Mouse (Mus musculus) heart, embryonic 10.5 days (tissue): ENCODE measurements at regions not wholly inside any gene's neighbourhood (a gene's known extent, or its start where the extent isn't known, plus 50 kb on each side); places are given as distances from the start of the nearest gene placed in this dataset.

Experiments
- DNase-seq: peaks from one replicate; pipeline ENCODE4 v3.0.0-alpha.2; 2017; ENCODE audit warnings: low spot score
- H3K27ac ChIP-seq: fragments of 300-500 bp; sonication (generic); 2 replicates; pipeline ENCODE4 v1.5.1; 2016; ENCODE audit warnings: mild to moderate bottlenecking
- H3K27me3 ChIP-seq: fragments of 300-500 bp; sonication (generic); 2 replicates; pipeline ENCODE4 v1.6.1; 2016; ENCODE audit warnings: mild to moderate bottlenecking; ENCODE audit not compliant: poor library complexity, insufficient read depth, severe bottlenecking
- H3K36me3 ChIP-seq: fragments of 300-500 bp; sonication (generic); 2 replicates; pipeline ENCODE4 v1.6.1; 2016; ENCODE audit warnings: mild to moderate bottlenecking, moderate library complexity
- H3K4me1 ChIP-seq: fragments of 300-500 bp; sonication (generic); 2 replicates; pipeline ENCODE4 v1.6.1; 2016; ENCODE audit warnings: mild to moderate bottlenecking
- H3K4me3 ChIP-seq: fragments of 300-500 bp; sonication (generic); 2 replicates; pipeline ENCODE4 v1.5.1; 2016; ENCODE audit warnings: mild to moderate bottlenecking, moderate library complexity
- H3K9me3 ChIP-seq: fragments of 300-500 bp; sonication (generic); 2 replicates; pipeline ENCODE4 v1.6.1; 2016; ENCODE audit warnings: mild to moderate bottlenecking, moderate library complexity
- WGBS: fragments of 180-500 bp; shearing (Covaris S2); methylation state at CpG from one replicate; pipeline ENCODE4 v1.1.7; 2016; 5-methylcytosine and 5-hydroxymethylcytosine counted together

GRCm38 (mm10) chr6:133904501-133904900 lies 50.9 kb upstream of the Kap start:
- no peak overlapping the region for H3K4me3 ChIP-seq
- no peaks in the 10 kb centered on the region for H3K36me3 ChIP-seq
- no peaks in the 10 kb centered on the region for H3K4me1 ChIP-seq
- WGBS, result 32% methylated on average over 5 of the region's 5 CpGs
- H3K27ac ChIP-seq, result no peak overlapping the region
- H3K27me3 ChIP-seq, result no peaks in the 10 kb centered on the region
- H3K9me3 ChIP-seq, result no peaks in the 10 kb centered on the region
- DNase-seq, result no peak

GRCm38 (mm10) chr6:133934667-133935066 lies 81.1 kb upstream of the Kap start:
- no peak for DNase-seq
- H3K9me3 ChIP-seq, result no peaks in the 10 kb centered on the region
- no peaks in the 10 kb centered on the region for H3K4me1 ChIP-seq
- H3K27ac ChIP-seq, result no peak overlapping the region
- H3K4me3 ChIP-seq, result no peak overlapping the region
- WGBS, result 88% methylated on average over 7 of the region's 7 CpGs
- no peaks in the 10 kb centered on the region for H3K36me3 ChIP-seq
- no peaks in the 10 kb centered on the region for H3K27me3 ChIP-seq

GRCm38 (mm10) chr6:133935671-133936070 lies 82.1 kb upstream of the Kap start:
- no peak overlapping the region for H3K27ac ChIP-seq
- no peaks in the 10 kb centered on the region for H3K36me3 ChIP-seq
- H3K27me3 ChIP-seq, result no peaks in the 10 kb centered on the region
- no peaks in the 10 kb centered on the region for H3K4me1 ChIP-seq
- 85% methylated on average over 2 of the region's 2 CpGs for WGBS
- H3K4me3 ChIP-seq, result no peak overlapping the region
- no peak for DNase-seq
- H3K9me3 ChIP-seq, result no peaks in the 10 kb centered on the region

GRCm38 (mm10) chr6:133959902-133960634 lies 75.4 kb upstream of the Etv6 start:
- no peaks in the 10 kb centered on the region for H3K4me1 ChIP-seq
- DNase-seq, result peak; percentile 45
- no peak overlapping the region for H3K4me3 ChIP-seq
- no peaks in the 10 kb centered on the region for H3K27me3 ChIP-seq
- 80% methylated on average over 11 of the region's 11 CpGs for WGBS
- no peak overlapping the region for H3K27ac ChIP-seq
- H3K9me3 ChIP-seq, result no peaks in the 10 kb centered on the region
- no peaks in the 10 kb centered on the region for H3K36me3 ChIP-seq

- no peaks in the 10 kb centered on the region for H3K4me1 ChIP-seq
- DNase-seq, result peak; percentile 65
- no peaks in the 10 kb centered on the region for H3K36me3 ChIP-seq
- no peak overlapping the region for H3K4me3 ChIP-seq
- WGBS, result 19% methylated on average over 7 of the region's 7 CpGs
- no peaks in the 10 kb centered on the region for H3K27me3 ChIP-seq
- H3K27ac ChIP-seq, result no peak overlapping the region
- H3K9me3 ChIP-seq, result no peaks in the 10 kb centered on the region
These were observed 74.8 kb upstream of the Etv6 start for GRCm38 (mm10) chr6:133960713-133961112.

- DNase-seq, result peak; percentile 11
- WGBS, result 83% methylated on average over 5 of the region's 5 CpGs
- no peaks in the 10 kb centered on the region for H3K4me1 ChIP-seq
These were observed 72.9 kb upstream of the Etv6 start for GRCm38 (mm10) chr6:133962641-133963040.

GRCm38 (mm10) chr6:133963264-133963663 lies 72.2 kb upstream of the Etv6 start:
- 86% methylated on average over 6 of the region's 6 CpGs for WGBS
- peak; percentile 16 for DNase-seq

More at GRCm38 (mm10) chr6:133962641-133963040, 72.9 kb upstream of the Etv6 start:
- no peaks in the 10 kb centered on the region for H3K27me3 ChIP-seq
- no peak overlapping the region for H3K27ac ChIP-seq
- H3K9me3 ChIP-seq, result no peaks in the 10 kb centered on the region
- no peaks in the 10 kb centered on the region for H3K36me3 ChIP-seq
- no peak overlapping the region for H3K4me3 ChIP-seq

GRCm38 (mm10) chr6:133967286-133967685 lies 68.2 kb upstream of the Etv6 start:
- Histone ChIP-seq H3K27me3 (no peaks in the 10 kb centered on the region), H3K36me3 (no peaks in the 10 kb centered on the region), H3K4me3 (no peak overlapping the region), H3K27ac (no peak overlapping the region), H3K9me3 (no peaks in the 10 kb centered on the region), H3K4me1 (no peaks in the 10 kb centered on the region)
- DNase-seq, result no peak
- 82% methylated on average over 3 of the region's 3 CpGs for WGBS

More at GRCm38 (mm10) chr6:133963264-133963663, 72.2 kb upstream of the Etv6 start:
- Histone ChIP-seq H3K27me3 (no peaks in the 10 kb centered on the region), H3K4me3 (no peak overlapping the region), H3K4me1 (no peaks in the 10 kb centered on the region), H3K9me3 (no peaks in the 10 kb centered on the region), H3K27ac (no peak overlapping the region), H3K36me3 (no peaks in the 10 kb centered on the region)

- Histone ChIP-seq H3K27me3 (no peaks in the 10 kb centered on the region), H3K36me3 (no peaks in the 10 kb centered on the region), H3K9me3 (no peaks in the 10 kb centered on the region), H3K4me1 (no peaks in the 10 kb centered on the region), H3K27ac (no peak overlapping the region), H3K4me3 (no peak overlapping the region)
- WGBS, result 73% methylated on average over 6 of the region's 6 CpGs
- peak; percentile 69 for DNase-seq
These were observed 63.3 kb upstream of the Etv6 start for GRCm38 (mm10) chr6:133972054-133972705.

- no peaks in the 10 kb centered on the region for H3K4me1 ChIP-seq
- H3K36me3 ChIP-seq, result no peaks in the 10 kb centered on the region
- no peaks in the 10 kb centered on the region for H3K9me3 ChIP-seq
- 90% methylated on average over 7 of the region's 7 CpGs for WGBS
- H3K27ac ChIP-seq, result no peak overlapping the region
- H3K27me3 ChIP-seq, result no peaks in the 10 kb centered on the region
- no peak overlapping the region for H3K4me3 ChIP-seq
- peak; percentile 17 for DNase-seq
These were observed 62.2 kb upstream of the Etv6 start for GRCm38 (mm10) chr6:133973205-133973838.

GRCm38 (mm10) chr6:133975951-133976350 lies 59.5 kb upstream of the Etv6 start:
- no peak overlapping the region for H3K4me3 ChIP-seq
- H3K27ac ChIP-seq, result no peak overlapping the region
- H3K36me3 ChIP-seq, result no peaks in the 10 kb centered on the region
- no peaks in the 10 kb centered on the region for H3K27me3 ChIP-seq
- DNase-seq, result peak; percentile 56
- H3K4me1 ChIP-seq, result no peaks in the 10 kb centered on the region
- WGBS, result 73% methylated on average over 1 of the region's 1 CpGs
- H3K9me3 ChIP-seq, result no peaks in the 10 kb centered on the region

GRCm38 (mm10) chr6:133976854-133977253 lies 58.6 kb upstream of the Etv6 start:
- no peaks in the 10 kb centered on the region for H3K27me3 ChIP-seq
- no peaks in the 10 kb centered on the region for H3K9me3 ChIP-seq
- 40% methylated on average over 6 of the region's 6 CpGs for WGBS
- H3K27ac ChIP-seq, result no peak overlapping the region
- H3K4me1 ChIP-seq, result no peaks in the 10 kb centered on the region
- peak; percentile 63 for DNase-seq
- no peak overlapping the region for H3K4me3 ChIP-seq
- no peaks in the 10 kb centered on the region for H3K36me3 ChIP-seq

GRCm38 (mm10) chr6:133983804-133984514 lies 51.5 kb upstream of the Etv6 start:
- no peaks in the 10 kb centered on the region for H3K9me3 ChIP-seq
- H3K4me1 ChIP-seq, result 0 out of 2 replicates have a peak, but pooled peaks cover 3% of the 10 kb centered on the region
- 75% methylated on average over 10 of the region's 10 CpGs for WGBS
- no peak overlapping the region for H3K4me3 ChIP-seq
- H3K27me3 ChIP-seq, result no peaks in the 10 kb centered on the region
- no peaks in the 10 kb centered on the region for H3K36me3 ChIP-seq
- DNase-seq, result no peak
- H3K27ac ChIP-seq, result no peak overlapping the region
